Mouse (Mus musculus) midbrain, embryonic 12.5 days (tissue): ENCODE measurements around the gene Ly6g6f. TPM values are rescaled to one million over a fixed set of nuclear protein-coding genes. Genes with fewer than 3 reads are reported as not detected.
A peak's percentile ranks its signal among the peaks of the same experiment; 100 is the strongest.

Experiments
- ATAC-seq: fragments of 200-750 bp; cut with Nextera tagmentation; 2 replicates; pipeline ENCODE4 v1.8.0; 2017; ENCODE audit warnings: low read depth, moderate TSS enrichment, moderate library complexity; ENCODE audit not compliant: low FRiP score
- H3K27ac ChIP-seq: fragments of 300-500 bp; sonication (generic); replicated peaks from 2 replicates; pipeline ENCODE4 v1.5.1; 2016; ENCODE audit warnings: mild to moderate bottlenecking
- H3K27me3 ChIP-seq: fragments of 300-500 bp; sonication (generic); 2 replicates; pipeline ENCODE4 v1.6.1; 2016; ENCODE audit warnings: mild to moderate bottlenecking
- H3K36me3 ChIP-seq: fragments of 300-500 bp; sonication (generic); 2 replicates; pipeline ENCODE4 v1.6.1; 2016
- H3K4me1 ChIP-seq: fragments of 300-500 bp; sonication (generic); 2 replicates; pipeline ENCODE4 v1.6.1; 2016
- H3K4me2 ChIP-seq: fragments of 300-500 bp; sonication (generic); replicated peaks from 2 replicates; pipeline ENCODE4 v1.6.1; 2016; ENCODE audit warnings: mild to moderate bottlenecking, moderate library complexity
- H3K4me3 ChIP-seq: fragments of 300-500 bp; sonication (generic); 2 replicates; pipeline ENCODE4 v1.5.1; 2016; ENCODE audit warnings: mild to moderate bottlenecking
- H3K9ac ChIP-seq: fragments of 300-500 bp; sonication (generic); replicated peaks from 2 replicates; pipeline ENCODE4 v1.6.1; 2016; ENCODE audit warnings: mild to moderate bottlenecking, moderate library complexity
- H3K9me3 ChIP-seq: fragments of 300-500 bp; sonication (generic); 2 replicates; pipeline ENCODE4 v1.6.1; 2016; ENCODE audit warnings: mild to moderate bottlenecking
- WGBS: fragments of 180-500 bp; shearing (Covaris S2); methylation state at CpG from one replicate; pipeline ENCODE4 v1.1.7; 2016; 5-methylcytosine and 5-hydroxymethylcytosine counted together
- polyA plus RNA-seq: library from polyadenylated mRNA; unstranded; fragments of >200 nt; fragmentation: Nextera tagmentation; extraction: Ambion mirVana; gene quantifications from 2 replicates; pipeline ENCODE4 v1.2.1, GENCODE M21; 2016

Ly6g6f gene
- polyA plus RNA-seq, 1 experiment from 2014 or later = 0.47 TPM

DNA sequence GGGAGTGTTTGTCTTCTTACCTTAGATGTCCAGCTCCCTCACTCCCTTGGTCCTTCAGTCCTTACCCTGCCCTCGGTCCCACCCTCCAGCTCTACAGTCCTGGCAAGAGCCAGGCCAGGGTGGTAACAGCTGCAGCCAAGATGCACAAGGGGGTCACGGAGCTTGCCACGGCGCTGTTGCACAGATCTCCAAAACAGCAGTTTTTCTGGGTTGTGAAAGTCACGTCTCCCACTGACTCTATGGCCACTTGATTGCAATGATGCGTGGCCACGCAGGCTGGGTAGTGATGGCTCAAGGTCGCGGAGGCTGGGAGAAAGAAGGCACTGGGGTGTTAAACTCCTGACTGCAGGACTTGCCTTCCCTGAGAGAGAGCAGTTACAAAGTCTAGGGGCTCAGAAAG, 14.0 kb downstream of the Ly6g6f start:
- Histone ChIP-seq H3K27ac (no peak overlapping the region), H3K9me3 (no peaks in the 10 kb centered on the region), H3K4me3 (no peak overlapping the region), H3K4me1 (peaks cover 2% of the 10 kb centered on the region), H3K9ac (no peak overlapping the region), H3K27me3 (peaks cover 12% of the 10 kb centered on the region), H3K36me3 (no peaks in the 10 kb centered on the region), H3K4me2 (no peak overlapping the region)
- ATAC-seq = no peak
- WGBS = 84% methylated on average over 9 of the region's 9 CpGs

DNA sequence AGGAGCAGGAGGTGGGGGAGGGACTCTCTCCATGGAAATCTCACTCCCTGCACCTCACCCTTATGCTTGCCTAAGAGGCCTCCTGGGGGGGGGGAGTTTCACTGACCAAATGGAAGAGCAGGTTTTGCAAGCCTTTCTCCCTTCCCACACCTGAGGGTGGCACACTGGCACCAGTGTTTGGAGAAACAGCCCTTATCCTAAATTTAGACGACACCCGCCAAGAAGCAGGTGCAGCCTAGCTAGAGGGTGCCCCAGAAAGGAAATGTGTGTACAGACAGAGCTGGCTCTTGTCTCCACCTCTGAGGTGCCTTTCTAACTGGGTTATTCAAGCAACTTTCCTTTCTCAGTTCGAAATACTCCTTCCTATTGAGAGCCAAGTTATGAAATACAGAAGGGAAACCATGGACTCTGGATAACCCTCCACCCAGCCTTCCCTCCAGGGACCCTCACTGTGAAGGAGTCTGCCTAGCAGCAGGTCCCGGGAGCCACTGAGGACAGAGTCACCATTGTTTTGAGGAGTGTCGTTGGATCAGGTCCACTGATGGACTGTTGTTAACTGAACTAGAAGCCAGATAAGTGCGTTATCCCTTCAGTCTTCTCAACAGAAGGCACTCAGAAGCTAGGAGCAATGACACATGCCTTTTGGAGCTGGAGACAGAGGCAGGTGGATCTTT, 14.7 kb downstream of the Ly6g6f start:
- no peak overlapping the region for H3K9ac ChIP-seq
- peaks cover 19% of the 10 kb centered on the region for H3K27me3 ChIP-seq
- H3K27ac ChIP-seq = no peak overlapping the region
- no peak for ATAC-seq
- H3K4me3 ChIP-seq = no peak overlapping the region
- 67% methylated on average over 6 of the region's 6 CpGs for WGBS
- H3K4me1 ChIP-seq = peaks cover 4% of the 10 kb centered on the region
- H3K4me2 ChIP-seq = no peak overlapping the region
- H3K36me3 ChIP-seq = no peaks in the 10 kb centered on the region
- H3K9me3 ChIP-seq = no peaks in the 10 kb centered on the region

DNA sequence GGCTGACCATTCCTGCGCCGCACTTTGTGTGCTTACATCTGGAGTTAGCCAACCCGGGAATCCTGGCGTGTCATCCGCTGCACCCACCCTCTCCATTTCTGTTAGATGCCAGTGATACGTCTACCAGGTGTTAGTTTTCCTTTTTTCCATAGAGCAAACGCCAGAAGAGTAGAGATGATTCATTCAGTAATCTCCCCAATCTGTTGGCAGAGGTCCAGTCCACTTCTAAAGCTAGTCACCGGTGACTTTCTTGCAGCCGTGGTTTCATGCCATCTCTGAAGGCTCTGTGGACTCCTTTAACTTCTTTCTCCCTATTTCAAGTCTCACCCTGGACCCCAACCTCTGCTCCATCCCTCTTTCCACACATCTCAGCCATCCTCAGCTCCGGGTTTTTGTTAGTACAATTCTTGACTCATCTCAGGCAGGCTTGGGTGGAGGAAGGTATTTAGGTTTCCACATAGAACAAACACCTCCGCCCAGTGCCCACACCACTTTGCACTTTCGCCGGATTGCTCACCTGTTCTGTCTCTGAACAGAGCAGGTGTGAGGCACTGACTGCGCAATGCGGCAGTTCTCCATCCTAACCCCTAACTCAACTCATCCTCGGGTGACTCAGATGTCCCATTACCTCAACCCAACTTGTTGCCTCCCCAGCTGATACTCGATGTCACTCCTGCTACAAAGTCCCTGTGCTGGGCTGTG, 17.0 kb downstream of the Ly6g6f start:
- 85% methylated on average over 17 of the region's 17 CpGs for WGBS
- peaks cover 43% of the 10 kb centered on the region for H3K27me3 ChIP-seq

GRCm38 (mm10) chr17:35066084-35066483, 19.3 kb downstream of the Ly6g6f start, which contains the start of gene Mpig6b:
Mpig6b (minus strand) TSS chr17:35066184.
- Histone ChIP-seq H3K9ac (peak within 1 kb of the TSS; percentile 44; the same call in 1 of the 2 replicates), H3K4me2 (peak within 1 kb of the TSS; percentile 55), H3K27ac (no peak within 1 kb of the TSS), H3K27me3 (peaks cover 48% of the 10 kb centered on the region), H3K4me3 (peak within 1 kb of the TSS; percentile 31), H3K4me1 (peaks cover 27% of the 10 kb centered on the region), H3K36me3 (peaks cover 22% of the 10 kb centered on the region), H3K9me3 (no peaks in the 10 kb centered on the region)
- no peak for ATAC-seq
- WGBS = 45% methylated on average over 10 of the region's 10 CpGs

More for the DNA sequence above, 17.0 kb downstream of the Ly6g6f start:
- no peak overlapping the region for H3K4me2 ChIP-seq
- H3K36me3 ChIP-seq = 0 out of 2 replicates have a peak, but pooled peaks cover 2% of the 10 kb centered on the region
- H3K9me3 ChIP-seq = no peaks in the 10 kb centered on the region
- no peak overlapping the region for H3K4me3 ChIP-seq
- no peak overlapping the region for H3K27ac ChIP-seq
- no peak for ATAC-seq
- H3K4me1 ChIP-seq = peaks cover 21% of the 10 kb centered on the region
- H3K9ac ChIP-seq = no peak overlapping the region

DNA sequence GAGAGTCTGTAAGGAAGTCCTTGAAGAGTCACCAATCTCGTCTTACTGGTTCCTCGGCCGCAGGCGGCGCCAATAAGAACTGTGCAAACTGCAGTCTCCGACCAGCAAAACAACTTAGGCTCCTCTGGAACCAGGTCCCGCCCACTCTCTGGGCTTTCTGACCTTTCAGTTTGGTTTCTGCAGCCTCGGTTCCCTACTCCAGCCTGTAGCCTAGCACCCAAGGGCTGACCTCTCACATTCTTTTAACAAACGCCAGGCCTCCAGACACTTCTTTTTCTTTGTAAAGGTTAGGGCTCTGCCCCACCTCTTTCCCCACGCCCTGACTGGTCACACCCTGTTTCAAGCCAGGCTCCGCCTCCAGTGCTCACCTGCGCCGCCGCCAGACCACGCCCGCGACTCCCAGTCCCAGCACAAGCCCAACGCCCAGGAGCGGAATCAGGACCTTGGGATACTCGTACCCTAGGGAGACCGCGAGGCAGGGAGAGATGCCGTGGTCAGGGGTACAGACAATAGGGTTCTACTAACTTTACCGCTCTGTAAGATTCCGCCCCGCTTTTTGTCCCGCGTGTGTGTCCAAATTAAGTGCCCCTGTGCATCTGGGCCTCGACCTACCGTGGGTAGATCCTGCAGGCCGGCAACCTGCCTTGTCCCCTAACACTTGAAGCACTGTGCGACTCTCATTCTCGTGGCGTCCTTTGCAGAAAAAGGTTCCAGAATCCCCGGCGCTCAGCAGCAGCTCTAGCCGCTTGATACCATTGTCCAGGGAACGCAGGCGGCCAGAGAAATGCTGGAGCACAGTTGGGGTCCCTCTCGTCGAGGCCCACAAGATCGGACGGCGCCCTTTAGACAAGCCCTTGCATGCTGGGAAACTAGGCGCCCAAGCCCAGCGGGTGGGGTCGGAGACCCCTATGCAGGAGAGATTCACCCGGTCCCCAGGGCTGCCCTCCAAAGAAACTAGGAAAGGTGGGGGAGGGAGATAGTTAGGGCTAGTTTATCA, 20.2 kb downstream of the Ly6g6f start, which contains the start of gene Ly6g6c:
Ly6g6c (plus strand) TSS at position 438 of the 997 bp plus-strand sequence.
- Histone ChIP-seq H3K27me3 (peaks cover 48% of the 10 kb centered on the region), H3K9ac (peak within 1 kb of the TSS; percentile 47), H3K4me2 (peak within 1 kb of the TSS; percentile 55), H3K9me3 (no peaks in the 10 kb centered on the region), H3K4me1 (peaks cover 36% of the 10 kb centered on the region), H3K36me3 (peaks cover 30% of the 10 kb centered on the region), H3K4me3 (peak within 1 kb of the TSS; percentile 31), H3K27ac (peak within 1 kb of the TSS; percentile 22; the same call in 1 of the 2 replicates)
- under 1% methylated on average over 48 of the region's 48 CpGs for WGBS
- ATAC-seq = no peak

GRCm38 (mm10) chr17:35064378-35064877, 21.0 kb downstream of the Ly6g6f start:
- Histone ChIP-seq H3K4me2 (peak overlapping the region; percentile 55), H3K27ac (peak overlapping the region; percentile 22; the same call in 1 of the 2 replicates), H3K36me3 (peaks cover 32% of the 10 kb centered on the region), H3K27me3 (peaks cover 48% of the 10 kb centered on the region), H3K4me3 (no peak overlapping the region), H3K4me1 (peaks cover 41% of the 10 kb centered on the region), H3K9me3 (no peaks in the 10 kb centered on the region), H3K9ac (peak overlapping the region; percentile 47)
- 38% methylated on average over 10 of the region's 10 CpGs for WGBS
- ATAC-seq = no peak

DNA sequence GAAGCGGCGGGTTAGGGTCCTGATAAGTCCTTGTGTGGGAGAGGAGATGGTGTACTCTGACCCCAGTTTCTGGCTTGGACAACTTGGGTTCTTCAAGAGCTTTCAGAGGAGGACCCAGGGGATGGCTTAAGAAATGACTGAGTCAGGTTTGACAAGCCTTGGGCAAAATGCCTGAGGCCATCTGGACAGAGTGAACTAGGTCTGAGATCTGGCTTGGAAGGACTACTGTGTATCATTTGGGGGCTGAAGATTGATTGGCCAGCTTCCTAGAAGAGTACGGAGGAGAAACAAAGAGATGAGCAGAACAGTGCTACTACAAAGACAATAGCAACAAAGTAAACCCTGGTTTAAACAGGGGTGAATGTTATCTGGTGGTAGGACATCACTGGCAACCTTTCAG, 21.9 kb downstream of the Ly6g6f start:
- WGBS = 90% methylated on average over 3 of the region's 3 CpGs
- H3K4me1 ChIP-seq = peaks cover 43% of the 10 kb centered on the region
- no peaks in the 10 kb centered on the region for H3K9me3 ChIP-seq
- no peak overlapping the region for H3K27ac ChIP-seq
- peaks cover 48% of the 10 kb centered on the region for H3K27me3 ChIP-seq
- no peak overlapping the region for H3K4me2 ChIP-seq
- peaks cover 32% of the 10 kb centered on the region for H3K36me3 ChIP-seq
- no peak for ATAC-seq
- no peak overlapping the region for H3K9ac ChIP-seq
- no peak overlapping the region for H3K4me3 ChIP-seq

DNA sequence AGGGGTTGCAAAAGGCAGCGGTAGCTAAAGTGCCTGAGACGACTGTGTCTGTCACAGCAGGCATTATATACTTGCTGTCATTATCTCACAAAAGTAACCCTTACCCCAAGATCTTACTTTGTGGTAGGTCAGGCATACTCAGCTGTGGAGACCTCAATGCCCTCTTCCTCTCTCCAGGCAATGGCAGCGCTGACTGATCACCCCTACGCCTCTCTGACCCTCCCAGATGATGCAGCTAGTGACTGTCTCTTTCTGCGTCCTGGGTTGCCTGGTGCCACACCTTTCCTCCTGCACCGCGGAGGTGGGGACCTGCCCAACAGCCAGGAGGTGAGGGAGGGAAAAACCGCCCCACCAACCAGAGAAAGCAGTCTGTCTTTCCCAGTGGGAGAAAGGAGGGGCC, 24.1 kb downstream of the Ly6g6f start:
- no peak overlapping the region for H3K27ac ChIP-seq
- peaks cover 35% of the 10 kb centered on the region for H3K27me3 ChIP-seq
- no peak for ATAC-seq
- H3K4me2 ChIP-seq = peak overlapping the region; percentile 81; the same call in 1 of the 2 replicates
- H3K9me3 ChIP-seq = no peaks in the 10 kb centered on the region
- peaks cover 42% of the 10 kb centered on the region for H3K36me3 ChIP-seq
- WGBS = 87% methylated on average over 8 of the region's 8 CpGs
- no peak overlapping the region for H3K4me3 ChIP-seq
- peaks cover 46% of the 10 kb centered on the region for H3K4me1 ChIP-seq
- H3K9ac ChIP-seq = 0 out of 2 replicates have a peak overlapping the region, but pooled peaks have one; percentile 11

GRCm38 (mm10) chr17:35060737-35061297, 24.6 kb downstream of the Ly6g6f start:
- H3K27me3 ChIP-seq = peaks cover 30% of the 10 kb centered on the region
- H3K9ac ChIP-seq = peak overlapping the region; percentile 89
- peaks cover 43% of the 10 kb centered on the region for H3K4me1 ChIP-seq
- no peaks in the 10 kb centered on the region for H3K9me3 ChIP-seq
- no peak for ATAC-seq
- H3K4me2 ChIP-seq = peak overlapping the region; percentile 81
- peak overlapping the region; percentile 68 for H3K4me3 ChIP-seq
- H3K36me3 ChIP-seq = peaks cover 46% of the 10 kb centered on the region
- WGBS = 64% methylated on average over 22 of the region's 22 CpGs
- no peak overlapping the region for H3K27ac ChIP-seq

GRCm38 (mm10) chr17:35060071-35060470, 25.3 kb downstream of the Ly6g6f start:
- Histone ChIP-seq H3K9me3 (no peaks in the 10 kb centered on the region), H3K4me2 (peak overlapping the region; percentile 81), H3K27me3 (peaks cover 23% of the 10 kb centered on the region), H3K4me1 (peaks cover 36% of the 10 kb centered on the region), H3K27ac (no peak overlapping the region), H3K36me3 (peaks cover 52% of the 10 kb centered on the region), H3K9ac (peak overlapping the region; percentile 89), H3K4me3 (peak overlapping the region; percentile 68)
- no peak for ATAC-seq
- WGBS = 26% methylated on average over 14 of the region's 14 CpGs
